Mouse (Mus musculus) CH12.LX (cell line): ENCODE measurements around the gene Lrrn4cl. TPM values are rescaled to one million over a fixed set of nuclear protein-coding genes. Genes with fewer than 3 reads are reported as not detected.
A peak's percentile ranks its signal among the peaks of the same experiment; 100 is the strongest.

Experiments used
- DNase-seq: peaks from one replicate; pipeline ENCODE4 v3.0.0-alpha.2; 2013; ENCODE audit errors: extremely low read depth
- H3K27ac ChIP-seq: 2 replicates; pipeline ENCODE4 v1.5.1; 2012; ENCODE audit warnings: low read depth, mild to moderate bottlenecking, control low read depth, moderate library complexity; ENCODE audit not compliant: insufficient read depth
- H3K27me3 ChIP-seq: replicated peaks from 2 replicates; pipeline ENCODE3; 2012; ENCODE audit warnings: inconsistent platforms
- H3K36me3 ChIP-seq, 2 experiments: replicated peaks in 1 of 2; 2 replicates each; pipeline versions ENCODE3 to v1.6.1; 2012; ENCODE audit warnings: inconsistent platforms in 1 of 2, low read length in 1 of 2, mild to moderate bottlenecking in 1 of 2, mixed read lengths in 1 of 2, moderate library complexity in 1 of 2; ENCODE audit not compliant: control insufficient read depth in 1 of 2, insufficient read depth in 1 of 2
- H3K4me1 ChIP-seq, 2 experiments: 2 replicates each; pipeline ENCODE4 v1.6.1; 2012; ENCODE audit warnings: inconsistent platforms in 1 of 2, moderate library complexity in 1 of 2; ENCODE audit not compliant: insufficient read depth in 2 of 2, control insufficient read depth in 1 of 2
- H3K4me2 ChIP-seq: 2 replicates; pipeline ENCODE4 v1.6.1; 2012; ENCODE audit warnings: low read depth, mild to moderate bottlenecking, control low read depth; ENCODE audit not compliant: poor library complexity, insufficient read depth, severe bottlenecking
- H3K4me3 ChIP-seq, 3 experiments: fragments of 150-350 bp in 1 of 3; sonication (generic) in 1 of 3; replicated peaks in 1 of 3; 2 replicates each; pipeline versions ENCODE3 to v1.5.1; 2011 to 2012; ENCODE audit warnings: low read depth in 2 of 3, low read length in 2 of 3, mild to moderate bottlenecking in 2 of 3, moderate library complexity in 2 of 3, control low read depth in 1 of 3, improper control_type of control experiment in 1 of 3, inconsistent platforms in 1 of 3, mixed read lengths in 1 of 3; ENCODE audit not compliant: poor library complexity in 1 of 3
- H3K79me2 ChIP-seq: replicated peaks from 2 replicates; pipeline ENCODE4 v1.6.1; 2012; ENCODE audit warnings: mild to moderate bottlenecking, moderate library complexity; ENCODE audit not compliant: control insufficient read depth, poor library complexity, insufficient read depth, severe bottlenecking; ENCODE audit errors: extremely low read depth
- H3K9ac ChIP-seq: 2 replicates; pipeline ENCODE4 v1.6.1; 2012; ENCODE audit warnings: low read depth, mild to moderate bottlenecking, control low read depth, moderate library complexity; ENCODE audit not compliant: insufficient read depth
- H3K9me3 ChIP-seq: replicated peaks from 2 replicates; pipeline ENCODE3; 2012; ENCODE audit warnings: low read length, inconsistent platforms, mixed read lengths
- CHD1 ChIP-seq: IDR thresholded peaks from 2 replicates; pipeline ENCODE4 v1.6.1; 2012; ENCODE audit warnings: low read depth, low read length, improper control_type of control experiment, inconsistent platforms
- CTCF ChIP-seq, 2 experiments: IDR thresholded peaks in 1 of 2; conservative IDR thresholded peaks in 1 of 2; 2 replicates each; pipeline ENCODE4 v1.5.1; 2011 to 2012; ENCODE audit warnings: low read depth in 2 of 2, low read length in 2 of 2, improper control_type of control experiment in 1 of 2, inconsistent platforms in 1 of 2, mild to moderate bottlenecking in 1 of 2, moderate library complexity in 1 of 2
- E2F4 ChIP-seq: IDR thresholded peaks from 2 replicates; pipeline ENCODE4 v1.6.1; 2011; ENCODE audit warnings: low read depth, low read length, improper control_type of control experiment; ENCODE audit not compliant: insufficient replicate concordance
- ELF1 ChIP-seq: IDR thresholded peaks from 2 replicates; pipeline ENCODE4 v1.6.1; 2014; ENCODE audit warnings: low read depth, mild to moderate bottlenecking, inconsistent platforms, low read length, improper control_type of control experiment
- ETS1 ChIP-seq: conservative IDR thresholded peaks from 2 replicates; pipeline ENCODE4 v1.6.1; 2012; ENCODE audit warnings: low read depth, mild to moderate bottlenecking, inconsistent platforms, low read length, improper control_type of control experiment, moderate library complexity
- HCFC1 ChIP-seq: IDR thresholded peaks from 2 replicates; pipeline ENCODE4 v1.6.1; 2012; ENCODE audit warnings: low read depth, mild to moderate bottlenecking, inconsistent platforms, low read length, improper control_type of control experiment
- IRF4 ChIP-seq: IDR thresholded peaks from 2 replicates; pipeline ENCODE4 v1.6.1; 2014; ENCODE audit warnings: low read depth, mild to moderate bottlenecking, inconsistent platforms, low read length, improper control_type of control experiment
- KAT2A ChIP-seq: IDR thresholded peaks from 2 replicates; pipeline ENCODE4 v1.6.1; 2012; ENCODE audit warnings: low read length, improper control_type of control experiment, inconsistent platforms; ENCODE audit not compliant: insufficient replicate concordance
- MAX ChIP-seq: IDR thresholded peaks from 2 replicates; pipeline ENCODE4 v1.6.1; 2011; ENCODE audit warnings: low read length, improper control_type of control experiment
- MAZ ChIP-seq: IDR thresholded peaks from 2 replicates; pipeline ENCODE4 v1.6.1; 2012; ENCODE audit warnings: low read depth, mild to moderate bottlenecking, inconsistent platforms, low read length, improper control_type of control experiment, moderate library complexity
- MEF2A ChIP-seq: IDR thresholded peaks from 2 replicates; pipeline ENCODE4 v1.6.1; 2014; ENCODE audit warnings: low read depth, mild to moderate bottlenecking, inconsistent platforms, low read length, improper control_type of control experiment, borderline replicate concordance
- MXI1 ChIP-seq: IDR thresholded peaks from 2 replicates; pipeline ENCODE4 v1.6.1; 2011; ENCODE audit warnings: mild to moderate bottlenecking, low read depth, low read length, improper control_type of control experiment
- NRF1 ChIP-seq: IDR thresholded peaks from 2 replicates; pipeline ENCODE4 v1.6.1; 2014; ENCODE audit warnings: low read depth, mild to moderate bottlenecking, inconsistent platforms, low read length, improper control_type of control experiment, moderate library complexity
- POLR2A ChIP-seq: IDR thresholded peaks from 2 replicates; pipeline ENCODE4 v1.6.1; 2011; ENCODE audit warnings: low read depth, mild to moderate bottlenecking, improper control_type of control experiment, low read length
- RAD21 ChIP-seq: IDR thresholded peaks from 2 replicates; pipeline ENCODE4 v1.6.1; 2011; ENCODE audit warnings: low read depth, mild to moderate bottlenecking, low read length, improper control_type of control experiment, moderate library complexity
- SIN3A ChIP-seq: IDR thresholded peaks from 2 replicates; pipeline ENCODE4 v1.6.1; 2012; ENCODE audit warnings: low read length, improper control_type of control experiment, inconsistent platforms
- TBP ChIP-seq: conservative IDR thresholded peaks from 2 replicates; pipeline ENCODE4 v1.6.1; 2011; ENCODE audit warnings: low read depth, low read length, improper control_type of control experiment
- TCF12 ChIP-seq: IDR thresholded peaks from 2 replicates; pipeline ENCODE4 v1.6.1; 2014; ENCODE audit warnings: low read depth, mild to moderate bottlenecking, inconsistent platforms, low read length, improper control_type of control experiment
- UBTF ChIP-seq: IDR thresholded peaks from 2 replicates; pipeline ENCODE4 v1.6.1; 2012; ENCODE audit warnings: low read depth, mild to moderate bottlenecking, inconsistent platforms, low read length, improper control_type of control experiment, moderate library complexity
- USF1 ChIP-seq: IDR thresholded peaks from 2 replicates; pipeline ENCODE4 v1.6.1; 2014; ENCODE audit warnings: low read depth, mild to moderate bottlenecking, inconsistent platforms, low read length, improper control_type of control experiment
- USF2 ChIP-seq: conservative IDR thresholded peaks from 2 replicates; pipeline ENCODE4 v1.6.1; 2011; ENCODE audit warnings: low read depth, low read length, improper control_type of control experiment
- ZC3H11A ChIP-seq: IDR thresholded peaks from 2 replicates; pipeline ENCODE4 v1.6.1; 2012; ENCODE audit warnings: low read depth, mild to moderate bottlenecking, inconsistent platforms, low read length, improper control_type of control experiment
- ZNF384 ChIP-seq: IDR thresholded peaks from 2 replicates; pipeline ENCODE4 v1.6.1; 2012; ENCODE audit warnings: low read depth, low read length, improper control_type of control experiment, inconsistent platforms
- dilution Hi-C: fragments of 300-500 bp; cut with MboI; formaldehyde crosslinking; loops from 2 replicates; pipeline ENCODE4 v1.14.3; 2020; ENCODE audit warnings: low sequenced_read_pairs; ENCODE audit not compliant: extremely low pct_unique_long_range_greater_than_20kb, extremely low pct_ligation_motif_present
- in situ Hi-C: fragments of 300-500 bp; cut with MboI; formaldehyde crosslinking; loops from 3 replicates; pipeline ENCODE4 v1.14.3; 2019; ENCODE audit warnings: low sequenced_read_pairs, low pct_ligation_motif_present, low pct_unique_long_range_greater_than_20kb, mixed read lengths
- polyA plus RNA-seq: library from polyadenylated mRNA; unstranded; fragments of >175 nt; gene quantifications from 2 replicates; pipeline ENCODE4 v1.2.1, GENCODE M21; 2012; ENCODE audit warnings: low read depth; ENCODE audit not compliant: insufficient read length
- total RNA-seq, 2 experiments: library from RNA; depleted of rRNA; stranded (reverse); fragments of 300-350 nt in 1 of 2; fragments of >200 nt in 1 of 2; gene quantifications; 2 replicates each; pipeline ENCODE4 v1.2.3; 2012 to 2014

Gene Lrrn4cl
- total and polyA plus RNA-seq, 3 experiments: 0.17 to 0.41 (median 0.31) TPM

DNA sequence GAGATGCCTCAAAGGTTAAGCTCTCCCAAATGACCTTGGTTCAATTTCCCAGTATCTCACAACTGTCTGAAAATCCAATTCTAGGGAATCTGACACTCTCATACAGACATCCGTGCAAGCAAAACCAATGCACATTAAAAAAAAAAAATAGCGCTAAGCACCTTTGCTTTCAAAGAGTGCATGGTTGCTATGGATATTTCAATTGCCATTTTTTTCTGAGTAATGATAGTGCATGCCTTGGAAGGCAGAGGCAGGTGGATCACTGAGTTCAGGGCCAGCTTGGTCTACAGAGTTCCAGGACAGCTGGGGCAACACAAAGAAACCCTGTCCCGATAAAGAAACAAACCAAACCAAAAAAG, 30.4 kb downstream of the Lrrn4cl start:
- in situ Hi-C loops: no loop called here
- Histone ChIP-seq H3K27me3 (no peaks in the 10 kb centered on the region), H3K4me1 (peaks cover 0 to 16% of the 10 kb centered on the region in 2 experiments; a peak in 3 of 4 replicates), H3K9ac (peak overlapping the region; percentile 73), H3K4me2 (peak overlapping the region; percentile 68), H3K79me2 (no peaks in the 10 kb centered on the region), H3K27ac (no peak overlapping the region), H3K36me3 (peaks cover 6 to 28% of the 10 kb centered on the region in 2 experiments), H3K9me3 (no peaks in the 10 kb centered on the region), H3K4me3 (peak overlapping the region; percentile 90 to 97 (median 95))
- dilution Hi-C loops: no loop called here
- DNase-seq: no peak
- TF ChIP-seq USF2 (peak; percentile 5; the same call in 1 of the 2 replicates), RAD21 (no peak), TBP (no peak)

DNA sequence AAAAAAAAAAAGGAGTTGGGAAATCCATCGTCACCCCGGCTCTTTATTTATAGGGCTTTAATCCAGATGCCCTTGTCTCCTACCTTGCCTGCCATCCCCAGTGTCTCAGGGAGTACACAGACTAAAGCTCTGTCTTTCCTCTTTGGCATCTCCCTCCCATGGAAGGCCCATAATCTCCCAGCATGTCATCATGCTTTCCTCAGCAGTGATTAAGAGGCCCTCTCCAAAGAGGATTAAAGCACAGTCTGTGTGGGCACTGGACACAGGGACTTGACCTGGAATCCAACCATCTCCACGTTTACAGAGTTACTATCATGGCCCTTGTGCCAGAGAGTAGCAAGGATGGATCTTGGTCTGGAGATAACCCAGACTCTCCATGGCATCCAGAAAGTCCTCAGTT, 33.0 kb downstream of the Lrrn4cl start, which contains the start of the genes Lbhd1 and Gm49403:
Lbhd1 (plus strand) TSS at position 117 of the 400 bp plus-strand sequence.
Gm49403 (plus strand) TSS at position 315 of the 400 bp plus-strand sequence.
- no peak for DNase-seq
- Histone ChIP-seq H3K4me3 (no peak within 1 kb of the TSS), H3K27ac (no peak within 1 kb of the TSS), H3K27me3 (no peaks in the 10 kb centered on the region), H3K9ac (no peak within 1 kb of the TSS), H3K79me2 (peaks cover 4% of the 10 kb centered on the region; the same call in 1 of the 2 replicates), H3K4me2 (no peak within 1 kb of the TSS), H3K36me3 (peaks cover 0 to 10% of the 10 kb centered on the region in 2 experiments), H3K9me3 (no peaks in the 10 kb centered on the region), H3K4me1 (peaks cover 0 to 26% of the 10 kb centered on the region in 2 experiments; a peak in 3 of 4 replicates)
- in situ Hi-C loops: no loop called here
- dilution Hi-C loops: no loop called here
- TF ChIP-seq RAD21: no peak
- no peak for TF ChIP-seq POLR2A
- no peak for TF ChIP-seq E2F4
- no peak for TF ChIP-seq CTCF (conservative IDR thresholded peaks at IDR 0.05 in 1 of 2, IDR thresholded peaks at IDR 0.05 in 1 of 2; ENCODE audit: low read depth in 2 of 2, low read length in 2 of 2)
- no peak for TF ChIP-seq CHD1
- TF ChIP-seq TCF12: no peak
- TF ChIP-seq UBTF: no peak
- no peak for TF ChIP-seq ZNF384
- no peak for TF ChIP-seq NRF1

DNA sequence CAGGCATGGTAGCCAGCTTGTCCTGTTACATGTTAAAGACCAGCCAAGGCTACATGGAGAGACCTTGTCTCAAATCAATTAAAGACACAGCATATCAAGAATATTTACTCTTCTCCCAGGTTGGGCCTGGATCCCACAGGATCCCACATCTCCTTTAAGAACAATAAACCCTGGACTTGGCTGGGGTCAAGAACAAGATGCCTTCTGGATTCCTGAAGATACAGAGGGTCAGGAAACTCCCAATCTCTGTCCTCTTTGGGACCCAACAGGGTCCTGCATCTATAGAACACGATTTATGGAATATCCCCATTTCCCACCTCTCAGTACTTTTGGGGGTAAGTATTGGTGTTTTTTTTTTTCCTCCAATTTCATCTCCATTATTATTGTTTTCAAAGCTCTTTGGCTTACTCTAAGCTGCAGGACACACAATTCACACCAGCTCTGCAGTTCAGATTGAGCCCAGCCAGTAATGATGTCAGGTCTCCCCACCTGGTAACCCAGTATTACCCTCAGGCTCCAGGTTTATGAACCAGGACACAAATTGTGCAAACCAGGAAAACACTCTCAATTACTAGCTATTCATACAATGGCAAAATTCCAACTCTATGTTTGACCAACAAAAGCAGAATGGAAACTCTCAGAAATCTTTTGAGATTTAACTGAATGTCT, 36.5 kb downstream of the Lrrn4cl start:
- peaks cover 0 to 32% of the 10 kb centered on the region in 2 experiments; a peak in 2 of 4 replicates for H3K4me1 ChIP-seq
- no peaks in the 10 kb centered on the region for H3K27me3 ChIP-seq
- H3K36me3 ChIP-seq: peaks cover 14 to 22% of the 10 kb centered on the region in 2 experiments
- peak overlapping the region; percentile 66 for H3K4me2 ChIP-seq
- H3K9ac ChIP-seq: peak overlapping the region; percentile 95
- peaks cover 26% of the 10 kb centered on the region for H3K79me2 ChIP-seq
- H3K4me3 ChIP-seq: peak overlapping the region; percentile 6 to 77 (median 68)
- H3K9me3 ChIP-seq: no peaks in the 10 kb centered on the region
- in situ Hi-C loops: no loop called here
- no peak overlapping the region for H3K27ac ChIP-seq
- dilution Hi-C loops: no loop called here
- no peak for DNase-seq
- no peak for TF ChIP-seq MAX
- TF ChIP-seq CHD1: peak; percentile 27
- no peak for TF ChIP-seq NRF1
- no peak for TF ChIP-seq ELF1
- TF ChIP-seq HCFC1: no peak
- no peak for TF ChIP-seq ZNF384
- no peak for TF ChIP-seq MAZ
- TF ChIP-seq ETS1: no peak
- TF ChIP-seq USF2: no peak
- 0 out of 2 replicates have a peak, but pooled peaks have one; percentile 44 for TF ChIP-seq MXI1
- no peak for TF ChIP-seq ZC3H11A
- no peak for TF ChIP-seq CTCF (conservative IDR thresholded peaks at IDR 0.05 in 1 of 2, IDR thresholded peaks at IDR 0.05 in 1 of 2; ENCODE audit: low read depth in 2 of 2, low read length in 2 of 2)
- TF ChIP-seq USF1: no peak
- TF ChIP-seq SIN3A: peak; percentile 43; the same call in 1 of the 2 replicates
- TF ChIP-seq IRF4: no peak
- no peak for TF ChIP-seq MEF2A
- 0 out of 2 replicates have a peak, but pooled peaks have one; percentile 41 for TF ChIP-seq KAT2A
